Mouse (Mus musculus): ENCODE data around the gene Esd. TPM values are rescaled to one million over a fixed set of nuclear protein-coding genes. Genes with fewer than 3 reads are reported as not detected.

Gene Esd
- polyA plus RNA-seq, 1 experiment from 2014 or later, result 250 TPM

DNA sequence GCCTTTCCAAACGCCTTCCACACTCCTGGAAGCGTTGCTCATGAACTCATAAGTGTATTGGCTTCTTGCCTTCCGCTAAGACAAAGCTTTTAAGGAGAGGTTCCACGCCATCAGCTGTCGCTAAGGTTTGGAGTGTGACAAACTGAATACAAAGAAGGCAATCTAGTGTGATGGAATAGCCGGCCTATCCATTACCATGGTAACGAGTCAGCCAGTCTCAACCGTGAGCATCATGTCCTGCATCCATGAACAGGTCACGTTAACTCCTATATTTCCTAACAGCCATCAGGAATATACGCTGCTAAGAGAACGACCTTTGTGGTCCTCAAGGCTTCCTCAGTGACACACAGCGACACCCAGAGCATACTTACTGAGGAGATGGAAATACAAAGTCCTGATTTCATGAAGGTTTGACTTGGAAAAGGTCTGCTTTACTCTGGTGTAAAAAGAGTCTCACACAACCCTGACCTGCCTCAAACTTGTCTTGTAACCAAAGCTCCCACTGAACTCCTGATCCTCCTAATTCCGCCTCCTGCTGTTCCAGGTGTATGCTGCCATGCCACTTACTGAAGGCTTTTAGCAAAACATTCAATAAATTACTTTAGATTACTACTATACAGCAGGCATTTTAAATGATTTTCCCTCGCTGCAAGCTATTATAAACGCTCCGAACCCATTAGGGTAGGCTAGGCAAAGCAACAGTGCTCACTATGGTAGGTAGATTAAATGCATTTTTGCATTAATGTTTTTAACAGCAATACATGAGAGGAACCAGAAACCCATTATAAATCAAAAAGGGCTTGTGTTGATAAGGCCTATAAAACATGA, 66.2 kb downstream of the Esd start:
- Histone ChIP-seq H3K4me3 (replicated peaks) (no peak overlapping the region), H3K27ac (peak overlapping the region; percentile 85), H3K9me3 (no peaks in the 10 kb centered on the region), H3K4me2 (replicated peaks) (0 out of 2 replicates have a peak overlapping the region, but pooled peaks have one; percentile 3), H3K9ac (replicated peaks) (no peak overlapping the region), H3K36me3 (peaks cover 9% of the 10 kb centered on the region), H3K27me3 (no peaks in the 10 kb centered on the region), H3K4me1 (replicated peaks) (peaks cover 23% of the 10 kb centered on the region)
- peak; percentile 97 for ATAC-seq
- 42% methylated on average over 16 of the region's 16 CpGs for WGBS

Other genes with a start within 250 kb of the Esd start
- gene Htr2a, start 91.5 kb upstream of the Esd start, polyA plus RNA-seq (2015; fragmentation: Nextera tagmentation; extraction: Ambion mirVana), result 1.2 and 1.3 TPM in 2 replicates
- gene Lrch1, start 215.6 kb downstream of the Esd start, polyA plus RNA-seq (2015; fragmentation: Nextera tagmentation; extraction: Ambion mirVana), result 9.7 and 10.0 TPM in 2 replicates

Data from midbrain, embryonic 13.5 days (tissue).